Mouse (Mus musculus) thymus, adult 2 months (tissue): ENCODE data around the gene Rbm18.

Experiments used
- CTCF ChIP-seq: fragments of 200-500 bp; IDR thresholded peaks from 2 replicates; pipeline ENCODE4 v1.5.1; 2012; ENCODE audit warnings: mild to moderate bottlenecking, control low read depth, low read length, moderate library complexity, borderline replicate concordance; ENCODE audit not compliant: control insufficient read depth, poor library complexity, insufficient read depth; ENCODE audit errors: extremely low read depth
- POLR2A ChIP-seq: fragments of 200-500 bp; IDR thresholded peaks from 2 replicates; pipeline ENCODE4 v1.6.1; 2012; ENCODE audit warnings: mild to moderate bottlenecking, low read length, control low read depth, moderate library complexity; ENCODE audit not compliant: control insufficient read depth, poor library complexity, insufficient read depth; ENCODE audit errors: extremely low read depth

- TF ChIP-seq CTCF (no peak), POLR2A (no peak)
Observed at GRCm38 (mm10) chr2:36090853-36091741, 45.5 kb downstream of the Rbm18 start.
